Mouse (Mus musculus): ENCODE measurements around the gene Gja5.

DNA sequence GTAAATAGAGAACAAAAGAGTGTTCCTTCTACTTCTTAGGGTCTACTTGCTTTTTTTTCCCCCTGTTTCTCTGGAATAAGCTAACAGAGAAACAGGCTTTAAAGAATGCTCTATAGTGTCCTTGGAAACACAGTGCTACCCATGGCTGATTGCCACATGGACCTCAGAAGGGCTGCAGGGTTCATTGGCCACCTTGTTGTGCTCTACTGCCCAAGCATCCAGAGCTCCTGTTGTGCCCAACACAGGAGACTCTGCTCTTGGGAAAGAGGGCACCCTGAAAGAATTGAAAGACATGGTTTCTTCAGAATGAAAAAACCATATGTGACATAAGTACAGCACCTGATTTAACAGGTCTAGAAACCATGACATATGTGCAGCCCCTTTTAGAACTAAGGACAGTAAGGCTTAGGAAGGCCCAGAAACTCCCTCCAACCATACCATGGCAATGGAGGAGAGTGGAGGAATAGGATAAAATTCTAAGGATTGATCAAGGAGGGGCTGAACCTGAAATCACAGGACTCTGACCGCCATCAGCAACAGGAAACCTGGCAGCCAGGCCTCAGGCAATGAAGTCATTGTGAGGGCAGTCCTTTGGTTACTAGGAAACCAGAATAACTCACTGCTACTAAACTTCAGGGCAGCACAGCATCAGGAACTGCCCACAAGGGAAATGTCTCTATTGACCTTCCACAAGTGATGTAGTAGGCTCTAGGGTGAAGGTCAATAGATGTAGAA is 200.4 kb downstream of the Gja5 start:
- TF ChIP-seq CTCF (IDR thresholded peaks at IDR 0.05; ENCODE audit: control insufficient read depth, insufficient read depth, low read length), result no peak
- no peak for TF ChIP-seq POLR2A (IDR thresholded peaks at IDR 0.05; ENCODE audit: borderline replicate concordance, control insufficient read depth, low read depth, low read length)

Measured in bone marrow, adult 2 months (tissue).